Mouse (Mus musculus) lung, postnatal 36 days (tissue): ENCODE data around the gene Mb.
A peak's percentile ranks its signal among the peaks of the same experiment; 100 is the strongest.
"Not testable (repeated sequence)": the region's sequence is repeated elsewhere in the genome, so short reads cannot be mapped to it uniquely, and the experiment has no call there.

ENCODE experiments used
- DNase-seq: peaks from one replicate; pipeline ENCODE4 v3.0.0; 2022; ENCODE audit warnings: mixed read lengths

Gene Mb

DNA sequence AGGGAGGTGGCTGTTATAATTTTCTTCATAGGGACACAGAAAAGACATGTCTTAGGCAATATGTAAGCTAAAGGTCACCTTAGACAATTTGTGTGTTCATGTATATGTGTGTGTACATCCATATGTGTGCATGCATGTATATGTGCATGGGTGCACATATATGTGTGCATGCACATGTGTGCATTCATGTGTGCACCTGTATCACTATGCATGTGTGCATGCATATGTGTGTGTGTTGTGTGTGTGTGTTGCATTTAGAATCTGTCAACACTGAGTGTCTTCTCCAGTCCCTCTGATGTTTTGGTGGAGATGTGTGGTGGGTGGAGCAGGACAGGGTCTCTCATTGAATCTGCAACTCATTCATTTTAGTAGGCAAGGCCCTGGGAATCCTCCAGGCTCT is 12.3 kb upstream of the Mb start:
- DNase-seq, result no peak

DNA sequence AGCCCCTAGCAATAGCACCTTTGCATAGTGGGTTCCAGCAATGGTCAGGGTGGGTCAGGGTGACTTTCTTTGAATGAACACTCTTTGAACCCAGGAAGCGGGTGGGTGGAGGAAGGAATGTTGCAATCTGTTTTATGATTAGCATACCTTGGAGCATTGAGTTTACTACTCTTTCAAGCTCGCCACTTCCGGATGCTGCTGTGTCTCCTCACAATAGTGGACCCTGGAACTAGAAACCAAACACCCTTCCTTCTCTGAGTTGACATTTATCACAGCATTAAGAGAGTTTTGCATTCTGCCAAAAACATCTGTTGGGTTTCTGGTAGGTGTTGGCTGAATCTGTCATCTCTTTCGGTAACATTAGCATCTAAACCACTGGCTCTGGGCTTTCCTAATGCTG is 8.9 kb upstream of the Mb start:
- not testable (repeated sequence) for DNase-seq

DNA sequence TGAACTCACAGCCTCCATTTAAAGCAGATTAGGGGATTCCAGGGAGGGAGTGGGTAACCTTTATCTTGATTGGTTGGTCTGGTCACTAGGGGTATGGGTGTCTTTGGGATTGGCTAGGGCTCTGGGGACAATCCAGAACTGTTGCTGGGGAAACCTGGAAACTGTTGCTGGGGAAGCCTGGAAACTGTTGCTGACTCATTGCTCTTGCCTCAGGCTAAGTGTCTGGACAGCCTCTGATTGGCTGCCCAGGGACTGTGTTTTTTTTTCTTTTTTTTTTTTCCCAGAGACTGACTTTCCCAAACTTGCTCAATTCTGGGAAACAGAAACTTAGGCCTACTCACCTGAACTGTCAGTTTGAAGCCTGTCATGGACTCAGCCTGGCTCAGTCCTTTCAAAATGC is 8.1 kb upstream of the Mb start:
- no peak for DNase-seq

DNA sequence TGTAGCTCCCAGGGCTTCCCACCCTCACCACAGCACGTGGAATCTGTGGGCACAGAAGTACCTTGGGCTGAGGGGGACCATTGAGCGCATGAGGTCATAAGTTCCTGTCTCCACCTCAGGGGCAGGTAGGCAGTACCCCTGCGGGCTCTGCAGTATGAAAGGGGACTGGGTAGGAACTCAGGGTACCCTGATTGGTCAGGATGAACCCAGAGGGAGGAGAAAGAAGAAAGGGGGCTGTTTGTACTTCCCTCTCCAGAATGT is 6.3 kb upstream of the Mb start:
- DNase-seq, result no peak

DNA sequence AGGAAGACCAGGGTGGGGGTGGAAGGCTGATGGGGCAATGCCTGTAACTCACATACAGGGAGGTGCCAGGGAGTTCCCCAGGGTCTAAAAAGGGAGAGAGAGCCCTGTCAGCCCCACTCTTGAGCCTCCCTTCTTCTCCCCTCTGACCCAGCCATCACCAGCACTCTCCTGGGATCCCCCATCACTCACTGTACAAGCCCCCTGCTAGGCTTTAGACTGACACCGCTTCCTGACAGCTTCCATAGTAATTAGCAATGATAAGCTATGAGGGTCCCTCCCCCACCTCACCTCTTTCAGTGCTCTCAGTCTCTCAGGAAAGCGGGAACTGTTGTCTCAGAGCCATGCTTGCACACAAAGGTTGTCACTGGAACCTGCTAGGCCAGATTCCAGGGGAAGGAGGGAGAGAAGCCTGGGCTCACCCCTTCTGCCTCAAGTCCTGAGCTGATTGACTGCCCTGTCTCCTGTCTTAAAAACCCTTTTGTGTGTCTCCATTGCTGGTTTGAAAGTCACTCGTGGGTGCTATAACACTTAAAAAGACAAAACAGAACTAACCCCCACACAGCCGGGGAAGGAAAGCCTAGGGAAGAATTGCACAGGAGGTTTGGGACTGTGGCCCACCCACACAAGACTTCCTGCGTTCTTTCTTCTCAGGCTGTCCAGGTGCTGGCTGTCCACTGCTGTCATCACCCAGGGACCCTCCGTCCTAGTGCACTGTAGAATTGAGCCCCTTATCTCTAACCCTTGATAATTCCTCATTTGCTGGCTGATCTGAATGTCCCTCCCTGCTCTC is 5.7 kb upstream of the Mb start:
- no peak for DNase-seq

DNA sequence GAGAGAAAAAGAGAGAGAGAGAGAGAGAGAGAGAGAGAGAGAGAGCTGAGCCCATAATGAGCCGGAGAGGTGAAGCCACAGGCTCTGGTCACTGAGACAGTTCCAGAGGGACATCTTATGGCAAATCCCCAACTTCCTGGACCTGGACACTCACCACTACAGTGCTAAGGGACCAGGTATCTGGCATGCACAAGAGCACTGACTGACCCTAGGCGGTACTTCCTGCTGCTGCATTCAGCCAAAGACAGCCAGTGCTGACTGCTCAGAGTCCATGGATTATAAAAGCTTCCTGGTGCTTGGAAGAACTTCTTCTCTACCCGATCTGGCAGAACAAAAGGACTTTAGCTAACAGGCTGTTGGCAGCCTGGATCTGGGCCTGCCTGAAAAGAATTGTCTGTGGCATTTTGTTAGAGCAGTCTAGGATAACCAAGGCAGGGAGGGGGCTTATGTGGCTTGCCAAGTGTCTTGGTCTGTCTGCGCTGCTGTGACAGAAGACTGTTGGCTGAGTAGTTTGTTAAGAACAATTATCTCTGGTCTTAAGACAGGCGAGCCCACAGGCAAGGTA is 4.2 kb upstream of the Mb start:
- no peak for DNase-seq

DNA sequence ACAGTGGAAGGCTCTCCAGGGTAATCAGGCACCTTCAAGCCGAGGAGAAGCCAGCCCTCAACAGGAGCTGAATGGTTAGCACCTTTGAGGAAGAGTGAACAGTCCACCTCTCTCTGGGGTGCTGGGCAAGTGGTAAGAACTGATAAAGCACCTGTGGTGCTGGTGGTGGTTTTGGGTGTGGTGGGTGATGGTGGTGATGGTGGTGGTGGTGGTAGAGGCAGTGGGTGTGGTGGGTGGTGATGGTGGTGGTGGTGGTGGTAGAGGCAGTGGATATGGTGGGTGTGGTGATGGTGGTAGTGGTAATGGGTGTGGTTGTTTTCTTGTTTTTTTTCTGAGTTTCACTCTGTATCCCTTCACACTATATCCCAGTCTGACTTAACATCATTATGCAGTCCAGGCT is 2.6 kb upstream of the Mb start:
- no peak for DNase-seq

DNA sequence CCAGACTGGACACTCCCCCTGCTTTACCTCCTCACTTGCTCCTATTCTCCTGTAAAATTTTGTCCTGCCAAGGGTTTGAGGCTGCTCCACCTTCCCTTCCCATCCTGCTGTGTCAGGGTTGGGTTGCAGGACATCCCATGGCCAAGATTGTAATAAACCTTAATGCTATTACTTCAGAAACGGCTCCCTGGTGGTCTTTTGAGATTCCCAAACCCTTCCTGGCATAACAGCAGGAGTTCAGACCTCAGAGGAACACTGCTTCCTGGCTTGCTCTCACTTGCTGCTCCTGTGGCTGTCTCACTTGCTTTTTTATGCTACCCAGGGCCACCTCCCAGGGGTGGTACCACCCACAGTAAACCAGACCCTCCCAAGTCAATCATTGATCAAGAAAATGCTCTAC is 1.7 kb upstream of the Mb start:
- no peak for DNase-seq

DNA sequence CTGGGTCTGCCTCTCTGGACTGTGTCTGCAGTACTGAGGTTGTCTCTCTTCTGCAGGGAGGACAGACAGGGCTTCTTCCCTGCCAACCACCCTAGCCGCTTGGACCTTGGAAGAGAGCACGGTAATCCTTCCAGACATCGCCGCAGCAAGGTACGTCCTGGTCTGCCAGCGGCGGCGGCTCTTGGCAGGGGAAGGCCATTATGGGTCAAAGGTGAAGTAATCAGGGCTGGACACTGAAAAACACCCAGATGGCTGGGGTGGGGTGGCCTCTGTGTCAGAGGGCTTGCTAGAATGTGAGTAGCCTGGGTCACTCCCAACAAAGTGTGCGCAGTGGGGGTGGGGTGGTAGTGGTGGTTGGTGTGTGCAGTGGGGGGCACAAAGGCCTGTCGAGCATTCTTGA is 4.9 kb downstream of the Mb start:
- no peak for DNase-seq

DNA sequence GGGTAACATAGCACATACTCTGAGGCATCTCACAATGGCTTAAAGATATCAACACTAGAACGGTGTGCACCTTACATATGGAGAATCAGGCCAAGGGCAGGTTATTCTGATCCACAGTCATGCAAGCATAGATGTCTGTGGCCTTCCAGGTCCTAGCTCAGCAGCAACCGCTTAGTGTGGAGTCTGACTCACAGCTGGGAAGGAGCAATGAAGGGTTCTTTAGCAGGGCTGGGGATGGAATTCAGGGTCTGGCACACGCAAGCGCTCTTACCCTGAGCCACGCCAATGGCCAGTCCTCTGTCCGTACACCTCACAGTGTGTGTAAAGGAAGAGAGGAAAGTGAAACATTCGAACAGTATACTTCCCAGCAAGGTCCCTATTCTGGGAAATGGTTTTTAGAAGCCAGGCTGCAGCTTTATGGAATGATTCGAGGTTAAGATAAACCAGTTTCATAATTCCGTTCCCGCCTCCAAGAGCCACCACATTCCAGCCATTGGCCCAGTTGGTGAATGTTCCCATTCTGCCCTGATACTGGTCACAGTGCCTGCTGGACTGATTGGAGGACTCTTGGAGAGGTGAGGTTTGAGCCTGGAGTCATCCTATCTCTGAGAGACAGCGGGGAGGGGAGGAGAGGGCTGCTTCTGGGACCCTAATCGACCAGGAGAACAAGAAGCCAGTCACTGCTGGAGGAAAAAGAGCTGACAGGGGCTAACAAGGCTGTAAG is 5.7 kb downstream of the Mb start, which contains the start of gene Apol6:
TSS of gene Apol6 (plus strand) at position 133 of the 724 bp plus-strand sequence.
- DNase-seq, result no peak

DNA sequence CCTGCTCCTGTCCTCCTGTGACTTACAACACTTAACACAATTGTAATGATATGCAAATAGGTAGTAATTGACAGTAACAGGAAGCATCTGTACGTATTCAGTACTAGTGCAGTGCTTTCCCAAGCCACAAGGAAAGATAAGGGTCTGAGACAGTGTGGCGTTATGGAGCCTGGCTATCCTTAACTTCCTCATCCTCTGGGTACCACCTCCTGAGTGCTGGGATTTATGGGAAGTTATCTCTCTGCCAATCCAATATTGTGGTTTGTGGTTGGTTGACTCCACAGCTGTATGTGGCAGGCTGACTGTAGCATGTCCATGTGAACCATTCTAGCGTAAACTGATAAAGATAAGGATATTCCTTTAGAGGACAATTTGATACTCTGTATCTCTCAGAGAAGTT is 9.7 kb downstream of the Mb start:
- DNase-seq, result no peak

DNA sequence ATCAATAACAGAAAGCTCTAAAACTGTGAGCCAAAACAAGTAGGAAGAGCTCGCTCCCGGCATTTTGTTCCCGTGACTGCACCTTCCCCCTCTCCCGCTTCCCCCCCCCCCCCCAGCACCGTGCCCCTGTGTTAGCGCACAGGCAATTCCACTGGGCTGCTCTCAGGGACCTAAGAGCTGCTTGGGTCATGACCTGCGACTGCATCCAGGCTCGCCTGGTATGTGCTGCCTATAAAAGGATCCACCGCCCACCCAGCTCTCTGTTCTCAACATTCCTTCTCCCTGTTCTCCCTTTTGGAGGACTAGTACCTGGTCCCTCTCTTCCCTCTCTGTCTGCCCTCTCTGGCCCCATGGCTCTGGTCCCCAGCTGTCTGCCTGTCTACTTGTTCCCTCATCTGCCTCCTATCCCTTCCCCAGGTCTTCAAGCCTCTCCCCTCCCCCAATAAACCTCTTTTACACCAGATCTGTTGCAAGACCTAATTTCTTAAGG is 11.2 kb downstream of the Mb start:
- no peak for DNase-seq

DNA sequence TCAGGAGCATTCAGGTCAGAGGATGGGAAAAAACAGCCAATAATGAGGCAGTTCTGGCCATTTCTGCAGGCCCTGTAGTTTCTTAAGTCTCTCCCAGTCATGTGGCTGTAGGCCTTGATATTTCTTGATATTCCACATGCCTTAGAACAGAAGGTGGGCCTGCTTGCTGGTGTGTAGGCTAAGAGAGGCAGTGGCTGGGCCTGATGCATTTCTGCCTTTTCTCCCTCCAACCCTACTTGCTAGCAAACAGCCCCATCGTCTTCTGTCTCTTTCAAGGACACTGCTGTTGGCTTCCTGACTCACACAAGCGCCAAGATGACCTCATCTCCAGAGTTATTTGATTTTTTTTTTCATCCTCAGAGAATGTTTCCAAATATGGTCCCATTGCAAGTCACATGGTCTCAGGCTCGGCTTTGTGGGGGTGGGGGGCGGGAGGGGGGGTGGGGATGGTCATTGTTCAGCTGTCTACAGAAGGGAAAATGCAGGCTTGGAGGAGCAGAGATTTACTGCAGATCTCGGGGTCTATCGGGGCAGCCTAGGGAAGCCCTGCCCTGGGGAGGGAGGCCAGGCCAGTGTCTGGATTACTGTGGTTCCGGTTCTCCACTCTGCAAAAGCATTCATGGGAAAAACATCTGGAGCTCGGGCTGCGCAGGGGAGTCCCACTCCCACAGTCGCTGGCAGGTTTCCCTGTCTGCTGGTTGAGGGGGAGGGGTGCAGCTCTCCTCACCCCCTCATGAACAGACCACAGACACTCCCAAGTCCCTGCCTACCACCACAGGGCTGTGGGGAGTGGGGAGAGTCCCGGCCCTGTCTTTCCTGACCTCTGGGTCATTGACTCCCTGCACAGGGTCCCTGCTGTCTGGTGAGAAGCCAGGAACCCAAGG is 12.9 kb downstream of the Mb start:
- DNase-seq, result peak; percentile 71

DNA sequence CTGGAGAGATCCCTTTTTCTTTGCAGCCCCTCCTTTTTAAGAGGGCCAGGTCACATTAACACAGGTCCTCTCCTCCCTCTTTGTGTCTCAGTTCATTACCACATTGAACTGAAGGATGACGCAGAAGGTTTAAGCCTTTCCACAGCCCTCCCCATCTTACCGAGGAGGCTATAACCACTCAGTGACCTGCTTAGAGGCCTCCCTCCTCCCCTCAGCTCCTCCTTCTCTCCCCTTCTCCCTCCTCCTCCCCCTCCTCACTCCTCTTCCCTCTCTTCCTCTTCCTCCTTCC is 13.5 kb downstream of the Mb start:
- DNase-seq, result no peak

DNA sequence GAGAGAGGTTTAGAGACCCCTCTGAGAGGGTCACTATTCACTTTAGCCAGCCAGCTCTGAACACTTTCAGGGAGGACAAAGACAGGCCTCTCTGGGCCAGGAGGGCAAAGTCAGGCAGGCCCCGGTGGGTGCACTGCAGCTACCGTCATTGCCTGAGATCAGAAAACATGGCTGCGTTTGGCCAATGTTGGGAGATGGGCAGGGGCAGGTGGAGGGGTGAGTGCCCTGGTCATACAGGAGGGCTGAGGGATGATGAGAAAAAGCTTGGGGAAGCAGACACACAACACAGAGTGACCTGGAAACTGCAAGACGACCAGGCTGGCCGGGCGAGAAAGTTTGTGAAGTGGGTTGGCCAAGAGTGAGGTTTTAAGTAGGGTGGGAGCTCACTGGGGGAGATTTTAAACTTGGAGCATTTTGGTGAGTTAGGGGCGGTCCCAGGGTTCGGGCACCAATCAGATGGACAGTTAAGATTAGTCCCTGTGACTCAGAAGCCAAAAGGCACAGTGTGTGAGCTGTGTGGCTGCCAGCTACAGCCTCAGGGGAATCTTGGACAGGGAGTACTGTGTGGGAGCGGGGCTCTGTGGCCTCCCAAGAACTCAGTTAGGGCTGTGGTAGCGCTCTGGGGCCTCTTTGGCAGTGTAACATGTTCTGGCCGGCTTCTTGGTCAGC is 14.0 kb downstream of the Mb start:
- DNase-seq, result peak; percentile 70

DNA sequence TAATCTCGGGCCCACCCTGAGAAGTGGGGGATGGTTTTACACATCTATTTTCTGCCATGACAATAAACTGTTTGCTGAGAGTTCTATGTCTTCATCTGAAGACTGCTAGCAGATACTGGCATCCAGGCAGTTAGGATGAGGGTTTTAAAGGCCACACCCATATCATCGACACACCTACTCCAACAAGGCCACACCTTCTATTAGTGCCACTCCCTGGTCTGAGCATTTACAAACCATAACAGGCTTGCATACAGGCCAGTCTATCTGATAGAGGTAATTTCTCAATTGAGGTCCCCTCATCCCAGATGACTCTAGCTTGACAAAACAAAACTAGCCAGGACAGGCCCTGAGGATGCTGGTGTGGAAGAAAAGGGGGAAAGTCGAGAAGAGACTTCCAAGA is 14.8 kb downstream of the Mb start:
- DNase-seq, result no peak

DNA sequence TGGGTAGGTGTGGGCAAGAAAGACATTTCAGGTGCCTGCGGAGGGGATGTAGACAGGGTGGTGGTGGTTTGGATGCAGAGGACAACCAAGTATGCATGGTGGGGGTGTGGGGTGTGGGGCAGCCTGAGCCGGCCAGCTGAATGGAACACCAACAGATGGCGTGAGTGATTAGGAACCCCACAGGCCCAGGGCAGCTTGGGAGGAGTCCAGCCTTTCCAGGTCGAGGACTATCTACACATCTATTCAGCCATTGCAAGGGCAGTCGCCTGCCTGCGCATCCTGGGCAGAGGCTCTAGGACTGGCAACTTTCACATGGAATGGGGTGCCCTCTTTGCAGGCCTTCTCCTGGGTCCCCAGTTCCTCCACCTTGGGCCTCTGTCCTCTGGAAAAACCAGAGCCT is 15.9 kb downstream of the Mb start:
- no peak for DNase-seq

DNA sequence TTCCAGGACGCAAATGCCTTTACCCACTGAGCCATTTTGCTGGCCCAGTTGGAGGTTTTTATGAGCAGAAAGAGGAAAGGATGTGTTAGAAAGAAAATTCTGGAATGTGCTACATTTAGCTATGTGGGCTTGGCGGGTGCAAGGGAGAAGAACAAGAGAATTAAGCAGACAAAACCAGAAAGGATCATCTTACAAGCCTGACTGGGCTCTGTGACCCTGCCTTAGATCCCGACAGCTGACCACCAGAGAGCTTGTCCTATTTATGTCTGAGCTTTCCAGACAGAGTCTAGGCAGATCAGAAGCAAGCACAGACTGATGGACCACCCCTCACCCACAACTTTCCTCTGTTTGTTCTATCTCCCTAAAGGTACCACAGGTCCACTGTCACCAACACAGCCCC is 19.2 kb downstream of the Mb start:
- no peak for DNase-seq

DNA sequence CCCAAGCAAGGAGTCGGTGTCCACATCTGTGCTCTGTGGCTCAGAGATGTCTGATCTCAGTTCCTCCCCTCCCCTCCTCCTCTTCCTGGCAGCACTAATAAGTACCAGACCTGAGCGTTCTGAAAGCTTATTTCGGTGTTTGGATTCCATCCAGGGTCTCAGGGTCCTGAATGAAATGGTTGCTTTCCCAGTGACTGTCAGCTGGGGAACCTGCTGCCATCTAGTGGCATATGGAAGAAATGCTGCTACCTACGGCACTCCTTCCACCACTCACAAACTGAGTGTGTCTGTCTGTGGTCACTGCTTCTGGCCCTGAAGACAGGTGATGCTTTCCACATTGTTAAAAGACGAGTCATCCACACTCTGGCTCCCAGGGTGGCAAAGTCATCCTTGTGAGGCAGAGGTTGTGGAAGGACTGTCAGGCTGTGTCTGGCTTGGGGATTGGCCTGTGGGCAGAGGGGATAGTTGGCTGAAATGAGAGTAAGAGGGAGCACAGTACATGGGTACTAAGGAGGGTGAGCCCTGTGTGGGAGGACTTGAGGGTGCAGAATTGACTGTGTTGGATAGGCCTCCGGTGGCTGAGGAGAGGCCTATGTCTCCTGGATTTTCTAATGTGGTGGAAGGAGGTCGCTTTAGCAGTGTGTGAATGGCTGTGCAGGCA is 21.0 kb downstream of the Mb start:
- peak; percentile 65 for DNase-seq

DNA sequence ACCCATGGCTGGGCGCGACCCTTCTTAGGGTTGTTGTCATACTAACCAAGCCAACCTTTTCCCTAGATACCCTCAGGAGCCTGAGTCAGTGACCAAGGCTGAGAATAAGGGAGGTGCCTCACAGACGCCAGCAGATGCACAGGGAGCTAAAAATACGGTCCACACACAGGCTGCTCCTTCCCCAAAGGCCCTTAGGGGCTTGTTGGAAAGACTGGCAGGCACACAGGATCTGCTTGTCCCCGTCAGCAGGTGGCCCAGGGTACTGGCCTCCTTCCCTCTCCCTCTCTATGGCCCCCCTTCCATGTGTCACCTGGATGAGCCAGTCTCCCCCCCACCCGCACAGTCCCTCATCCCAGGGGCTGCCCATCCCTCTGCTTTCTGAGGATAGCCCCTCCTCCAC is 22.8 kb downstream of the Mb start:
- DNase-seq, result no peak

DNA sequence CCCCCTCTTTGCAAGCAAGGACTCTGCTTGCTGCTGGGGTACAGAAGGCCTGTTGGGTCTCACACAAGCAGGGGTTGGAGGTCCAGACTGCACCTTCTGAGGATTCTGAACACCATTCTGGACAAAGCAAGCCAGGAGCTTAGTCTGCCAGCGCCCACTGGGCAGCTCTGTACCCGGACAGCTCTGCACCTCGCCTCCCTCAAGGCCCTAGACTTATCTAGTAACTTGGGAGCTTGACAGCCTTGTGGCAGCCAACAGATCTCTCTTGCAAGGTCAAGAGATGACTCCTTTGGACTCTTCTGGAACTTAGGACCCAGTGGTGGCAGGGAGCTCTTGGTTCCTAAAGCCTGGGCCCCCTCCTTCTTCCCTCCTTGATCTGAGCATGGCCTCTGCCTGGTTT is 23.4 kb downstream of the Mb start:
- no peak for DNase-seq

DNA sequence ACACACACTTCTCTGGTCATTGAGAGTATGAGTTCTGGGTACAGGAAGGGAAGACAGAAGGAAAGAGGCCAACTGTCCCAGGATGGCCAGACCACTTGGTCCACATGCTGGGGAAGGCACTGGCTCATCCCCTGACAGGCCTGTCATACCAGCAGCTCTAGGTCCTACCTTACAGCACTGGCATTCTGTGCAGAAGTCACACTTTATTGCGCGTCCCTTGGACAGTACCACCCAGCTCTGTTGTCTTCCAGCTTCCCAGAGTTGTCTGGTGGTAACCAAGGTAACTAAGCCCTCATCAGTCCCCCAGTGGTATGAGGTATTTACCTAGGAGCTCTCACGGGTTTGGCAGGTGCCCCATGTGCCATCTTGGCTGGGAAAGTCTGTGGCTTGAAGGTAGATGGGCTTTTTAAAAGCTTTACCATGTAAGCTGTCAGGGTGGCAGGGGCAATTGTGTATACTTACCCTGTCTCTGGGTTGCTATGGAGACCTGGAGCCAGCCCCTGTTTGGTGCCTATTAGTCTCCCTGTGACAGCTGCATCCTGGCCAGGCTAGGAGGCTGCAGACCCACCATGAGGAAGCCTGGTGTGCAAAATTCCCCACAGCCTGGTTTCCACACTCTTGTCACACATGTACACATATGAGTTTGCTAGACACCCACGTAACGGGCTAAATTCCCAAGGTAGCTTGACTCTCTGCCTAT is 24.4 kb downstream of the Mb start:
- no peak for DNase-seq
